Mouse (Mus musculus) limb, embryonic 12.5 days (tissue): ENCODE data around the gene Lyl1. TPM values are rescaled to one million over a fixed set of nuclear protein-coding genes. Genes with fewer than 3 reads are reported as not detected.

Experiments
- ATAC-seq: fragments of 200-750 bp; cut with Nextera tagmentation; 2 replicates; pipeline ENCODE4 v1.8.0; 2017; ENCODE audit warnings: low read depth, moderate TSS enrichment; ENCODE audit not compliant: insufficient number of reproducible peaks, insufficient read depth, low FRiP score, low TSS enrichment
- H3K27ac ChIP-seq: fragments of 300-500 bp; sonication (generic); 2 replicates; pipeline ENCODE4 v1.5.1; 2016; ENCODE audit warnings: mild to moderate bottlenecking, moderate library complexity
- H3K27me3 ChIP-seq: fragments of 300-500 bp; sonication (generic); 2 replicates; pipeline ENCODE4 v1.6.1; 2016; ENCODE audit warnings: mild to moderate bottlenecking, moderate library complexity
- H3K36me3 ChIP-seq: fragments of 300-500 bp; sonication (generic); 2 replicates; pipeline ENCODE4 v1.6.1; 2016; ENCODE audit warnings: mild to moderate bottlenecking, moderate library complexity
- H3K4me1 ChIP-seq: fragments of 300-500 bp; sonication (generic); replicated peaks from 2 replicates; pipeline ENCODE4 v1.6.1; 2016
- H3K4me2 ChIP-seq: fragments of 300-500 bp; sonication (generic); 2 replicates; pipeline ENCODE4 v1.6.1; 2016; ENCODE audit warnings: mild to moderate bottlenecking, moderate library complexity
- H3K4me3 ChIP-seq: fragments of 300-500 bp; sonication (generic); replicated peaks from 2 replicates; pipeline ENCODE4 v1.5.1; 2016; ENCODE audit warnings: mild to moderate bottlenecking
- H3K9ac ChIP-seq: fragments of 300-500 bp; sonication (generic); replicated peaks from 2 replicates; pipeline ENCODE4 v1.6.1; 2016; ENCODE audit warnings: mild to moderate bottlenecking, moderate library complexity
- H3K9me3 ChIP-seq: fragments of 300-500 bp; sonication (generic); 2 replicates; pipeline ENCODE4 v1.6.1; 2016; ENCODE audit warnings: mild to moderate bottlenecking, moderate library complexity
- WGBS: fragments of 180-500 bp; shearing (Covaris S2); methylation state at CpG from one replicate; pipeline ENCODE4 v1.1.7; 2016; 5-methylcytosine and 5-hydroxymethylcytosine counted together
- polyA plus RNA-seq: library from polyadenylated mRNA; unstranded; fragments of >200 nt; fragmentation: Nextera tagmentation; extraction: Ambion mirVana; gene quantifications from 2 replicates; pipeline ENCODE4 v1.2.1, GENCODE M21; 2016

The Lyl1 gene
- polyA plus RNA-seq, result 3.7 and 4.7 TPM in 2 replicates

DNA sequence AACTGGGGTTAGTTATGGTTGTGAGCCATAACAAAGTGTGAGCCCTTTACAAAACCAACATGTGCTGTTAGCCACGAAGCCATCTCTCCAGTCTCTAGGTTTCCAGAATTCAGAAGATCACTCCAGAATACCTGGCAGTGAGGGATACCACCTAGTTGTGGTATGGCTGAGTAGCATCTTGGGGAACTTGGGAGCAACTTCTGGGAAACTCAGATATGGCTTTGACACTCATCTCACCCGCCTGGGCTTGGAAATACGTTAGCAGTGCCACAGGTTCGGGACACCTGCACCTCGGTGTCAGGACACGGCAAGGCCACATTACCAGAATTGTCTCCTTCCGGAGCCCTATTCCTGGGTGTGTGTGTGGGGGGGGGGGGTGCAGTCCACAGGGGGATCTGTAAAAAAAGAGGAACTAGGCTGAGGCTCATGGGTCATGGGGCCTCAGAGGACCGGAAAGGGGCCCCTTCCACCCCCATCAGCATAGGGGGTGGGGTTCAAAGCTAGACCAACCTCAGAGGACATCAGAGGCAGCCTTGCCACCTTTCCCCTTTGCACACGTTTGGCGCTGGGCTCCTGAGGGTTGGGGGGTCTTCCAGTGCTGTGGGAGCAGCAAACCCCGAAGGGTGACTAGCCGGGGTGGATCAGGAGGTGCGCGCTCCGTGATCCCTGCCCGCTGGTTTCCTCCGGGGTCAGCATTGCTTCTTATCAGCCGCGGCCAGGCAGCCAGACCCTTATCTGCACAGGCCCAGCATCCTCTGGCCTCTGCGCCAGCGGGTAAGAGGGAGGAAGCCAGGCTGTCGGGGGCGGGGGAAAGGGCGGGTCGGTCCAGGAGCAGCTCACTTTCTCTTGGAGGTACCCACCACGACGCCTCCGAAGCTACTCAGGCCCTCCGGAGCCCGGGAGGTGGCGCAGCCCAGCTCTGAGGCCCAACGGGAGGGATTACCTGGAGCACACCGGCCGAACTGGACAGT is at the start of gene Lyl1:
Gene Lyl1, plus strand, starts transcription at position 517 of the 971 bp plus-strand sequence.
- 10% methylated on average over 34 of the region's 34 CpGs for WGBS
- Histone ChIP-seq H3K27ac (0 out of 2 replicates have a peak within 1 kb of the TSS, but pooled peaks have one; percentile 69), H3K4me3 (peak within 1 kb of the TSS; percentile 19), H3K27me3 (peaks cover 49% of the 10 kb centered on the region), H3K9ac (peak within 1 kb of the TSS; percentile 46), H3K4me2 (peak within 1 kb of the TSS; percentile 35; the same call in 1 of the 2 replicates), H3K9me3 (no peaks in the 10 kb centered on the region), H3K36me3 (peaks cover 40% of the 10 kb centered on the region), H3K4me1 (peaks cover 45% of the 10 kb centered on the region)
- 0 out of 2 replicates have a peak, but pooled peaks have one; percentile 10 for ATAC-seq

DNA sequence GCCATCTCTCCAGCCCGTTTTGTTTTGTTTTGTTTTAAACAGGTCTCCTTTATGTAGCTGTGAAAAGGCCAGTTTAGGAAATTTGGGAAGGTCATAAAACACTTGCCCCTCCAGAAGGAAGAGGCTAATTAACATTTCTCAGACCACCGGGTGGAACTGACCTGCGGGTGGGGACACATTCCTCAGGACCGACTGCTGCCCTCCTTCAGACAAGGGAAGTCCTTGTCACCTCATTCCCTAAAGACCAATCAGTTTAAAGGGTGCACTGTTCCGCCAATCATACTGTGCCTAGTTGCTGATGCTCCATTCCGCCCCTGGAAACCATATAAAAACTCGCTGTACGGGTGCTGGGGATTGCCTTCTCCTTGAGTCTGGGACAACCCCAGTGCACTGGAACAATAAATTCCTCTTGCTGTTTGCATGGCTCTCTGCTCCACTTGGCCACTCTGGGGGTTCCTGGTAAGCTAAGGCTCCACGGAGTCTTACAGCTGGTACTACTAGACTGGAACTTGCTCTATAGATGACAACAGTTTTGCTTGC is 48.1 kb upstream of the Lyl1 start:
- no peaks in the 10 kb centered on the region for H3K9me3 ChIP-seq
- H3K27ac ChIP-seq, result peak overlapping the region; percentile 83
- no peak overlapping the region for H3K9ac ChIP-seq
- no peaks in the 10 kb centered on the region for H3K27me3 ChIP-seq
- whole genome bisulfite sequencing, result 30% methylated on average over 9 of the region's 9 CpGs
- no peaks in the 10 kb centered on the region for H3K36me3 ChIP-seq
- peaks cover 56% of the 10 kb centered on the region for H3K4me1 ChIP-seq
- H3K4me2 ChIP-seq, result peak overlapping the region; percentile 29
- H3K4me3 ChIP-seq, result peak overlapping the region; percentile 3; the same call in 1 of the 2 replicates
- ATAC-seq, result no peak

DNA sequence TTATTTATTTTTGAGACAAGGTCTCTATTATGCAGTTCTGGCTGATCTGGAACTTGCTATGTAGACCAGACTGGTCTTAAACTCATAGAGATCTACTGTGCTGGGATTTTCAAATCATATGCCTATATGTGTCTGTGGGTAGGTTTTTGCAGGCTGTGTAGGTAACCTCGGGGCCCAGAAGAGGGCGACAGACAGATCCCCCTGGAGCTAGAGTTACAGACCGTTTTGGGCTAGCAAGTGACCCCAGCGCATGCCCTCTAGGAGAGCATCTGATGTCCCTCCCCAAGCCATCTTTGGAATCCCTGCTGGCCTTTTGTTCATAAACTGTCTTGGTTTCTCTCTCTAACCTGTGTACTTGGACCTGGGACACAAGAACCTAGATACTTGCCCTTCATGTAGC is 46.7 kb upstream of the Lyl1 start:
- ATAC-seq, result no peak
- Histone ChIP-seq H3K4me1 (peaks cover 65% of the 10 kb centered on the region), H3K4me2 (peak overlapping the region; percentile 76), H3K27ac (peak overlapping the region; percentile 100), H3K36me3 (no peaks in the 10 kb centered on the region), H3K27me3 (no peaks in the 10 kb centered on the region), H3K9ac (no peak overlapping the region), H3K4me3 (peak overlapping the region; percentile 37; the same call in 1 of the 2 replicates), H3K9me3 (no peaks in the 10 kb centered on the region)
- 37% methylated on average over 4 of the region's 4 CpGs for WGBS

DNA sequence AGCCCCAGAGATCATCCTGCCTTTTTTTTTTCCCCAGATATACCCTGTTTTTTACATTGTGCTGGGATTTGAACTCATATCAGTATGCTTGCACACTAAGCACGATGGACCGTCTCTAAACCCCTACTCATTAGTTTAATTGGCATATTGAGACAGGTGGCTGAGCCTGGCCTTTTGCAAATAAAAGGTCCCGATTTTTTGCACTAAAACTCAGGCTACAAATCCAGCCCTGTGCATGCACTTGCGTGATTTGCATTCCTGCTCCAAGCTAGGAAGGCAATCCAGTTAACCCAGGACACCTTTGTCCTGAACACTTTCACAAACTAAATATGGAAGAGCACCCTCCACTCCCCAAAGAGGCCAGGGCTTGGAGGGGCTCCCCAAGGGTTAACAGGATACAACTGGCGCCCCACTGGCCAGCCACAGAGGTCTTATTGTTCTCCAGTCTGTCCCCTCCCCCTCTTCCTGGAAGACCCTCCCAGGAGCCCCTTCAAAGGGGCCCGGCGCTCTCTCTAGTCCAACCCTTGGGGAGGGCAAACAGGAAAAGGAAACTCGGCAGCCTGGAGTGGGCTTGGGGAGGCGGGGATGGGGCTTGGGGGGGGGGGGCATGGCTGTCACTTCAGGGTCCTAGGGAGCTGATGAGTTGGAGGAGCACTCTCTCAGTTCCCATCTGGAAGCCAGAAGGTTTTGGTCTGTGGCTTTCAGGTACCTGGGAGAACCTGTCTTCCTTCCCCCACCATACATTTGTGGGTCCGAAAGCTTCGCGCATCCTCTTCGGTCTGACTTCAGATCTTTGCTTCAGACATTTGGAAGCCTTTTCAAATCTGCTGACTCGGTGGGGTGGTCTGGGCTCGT is 45.7 kb upstream of the Lyl1 start:
- ATAC-seq, result peak; percentile 71
- Histone ChIP-seq H3K36me3 (no peaks in the 10 kb centered on the region), H3K27me3 (no peaks in the 10 kb centered on the region), H3K4me1 (peaks cover 68% of the 10 kb centered on the region), H3K9ac (peak overlapping the region; percentile 69), H3K9me3 (no peaks in the 10 kb centered on the region), H3K4me2 (peak overlapping the region; percentile 76), H3K4me3 (peak overlapping the region; percentile 37), H3K27ac (peak overlapping the region; percentile 100)
- 0% methylated on average over 15 of the region's 15 CpGs for WGBS

DNA sequence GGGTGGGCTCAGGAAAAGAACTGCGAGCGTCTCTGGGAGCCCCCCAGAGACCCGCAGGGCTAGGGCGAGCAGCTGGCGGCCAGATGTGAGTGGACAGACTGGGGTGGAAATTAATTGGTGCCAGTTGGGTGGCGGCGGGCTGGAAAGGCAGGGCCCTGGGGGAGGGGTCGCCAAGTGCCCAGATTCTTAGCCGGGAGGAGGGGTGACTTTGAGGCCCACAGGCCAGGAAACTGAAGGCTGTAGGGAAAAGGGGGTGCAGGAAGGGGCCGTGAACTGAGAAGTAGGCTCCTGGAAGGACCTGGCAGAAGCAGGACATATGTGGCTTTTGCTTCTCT is 45.1 kb upstream of the Lyl1 start:
- Histone ChIP-seq H3K9me3 (no peaks in the 10 kb centered on the region), H3K4me2 (peak overlapping the region; percentile 76), H3K27me3 (no peaks in the 10 kb centered on the region), H3K27ac (peak overlapping the region; percentile 100), H3K9ac (peak overlapping the region; percentile 69), H3K4me1 (peaks cover 66% of the 10 kb centered on the region), H3K36me3 (no peaks in the 10 kb centered on the region), H3K4me3 (peak overlapping the region; percentile 37)
- 0% methylated on average over 10 of the region's 10 CpGs for WGBS
- peak; percentile 44 for ATAC-seq

DNA sequence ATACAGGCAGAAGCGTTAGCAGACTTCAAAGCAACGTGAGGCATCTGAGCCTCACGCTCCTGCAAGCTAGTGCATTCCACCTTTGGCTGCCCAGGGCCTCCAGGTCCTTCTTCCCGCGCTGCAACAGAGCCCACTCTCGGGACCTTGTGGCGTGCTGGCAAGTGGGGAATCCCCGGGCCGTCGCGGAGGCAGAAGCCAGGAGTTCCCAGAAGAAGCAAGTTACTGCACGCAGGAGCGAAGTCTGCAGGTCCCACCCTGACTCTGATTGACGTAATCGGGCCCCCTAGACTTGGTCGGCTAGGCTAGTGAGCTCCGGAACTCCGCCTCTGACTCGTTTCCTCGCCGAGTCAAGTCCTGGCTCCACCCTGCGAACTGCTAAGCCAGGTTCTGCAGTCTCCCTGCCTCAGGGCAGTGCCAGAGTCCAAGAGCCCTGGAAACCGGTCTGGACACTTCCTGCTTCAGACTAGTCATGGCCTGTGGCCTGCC is 44.6 kb upstream of the Lyl1 start:
- H3K4me3 ChIP-seq, result peak overlapping the region; percentile 37
- WGBS, result under 1% methylated on average over 23 of the region's 23 CpGs
- peaks cover 63% of the 10 kb centered on the region for H3K4me1 ChIP-seq
- ATAC-seq, result peak; percentile 44
- H3K9ac ChIP-seq, result peak overlapping the region; percentile 69
- peak overlapping the region; percentile 100 for H3K27ac ChIP-seq
- H3K4me2 ChIP-seq, result peak overlapping the region; percentile 76
- no peaks in the 10 kb centered on the region for H3K36me3 ChIP-seq
- H3K9me3 ChIP-seq, result no peaks in the 10 kb centered on the region
- H3K27me3 ChIP-seq, result no peaks in the 10 kb centered on the region

DNA sequence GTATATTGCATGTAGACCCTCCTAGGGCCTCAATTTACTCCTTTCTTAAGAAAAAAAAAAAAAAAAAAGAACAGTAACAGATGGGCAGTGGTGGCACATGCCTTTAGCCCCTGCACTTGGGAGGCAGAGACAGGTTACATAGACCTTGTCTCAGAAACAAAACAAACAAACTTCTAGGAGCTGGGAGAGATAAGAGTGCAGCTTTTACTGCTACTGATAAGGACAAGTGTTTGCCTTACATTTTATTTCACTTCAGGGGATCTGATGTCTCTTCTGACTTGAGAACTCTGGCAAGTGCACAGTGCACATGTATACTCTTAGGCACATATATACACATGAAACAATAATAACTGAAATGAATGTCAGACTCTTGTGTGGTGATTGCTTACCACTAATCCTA is 44.1 kb upstream of the Lyl1 start:
- Histone ChIP-seq H3K4me1 (peaks cover 63% of the 10 kb centered on the region), H3K4me3 (peak overlapping the region; percentile 37)

DNA sequence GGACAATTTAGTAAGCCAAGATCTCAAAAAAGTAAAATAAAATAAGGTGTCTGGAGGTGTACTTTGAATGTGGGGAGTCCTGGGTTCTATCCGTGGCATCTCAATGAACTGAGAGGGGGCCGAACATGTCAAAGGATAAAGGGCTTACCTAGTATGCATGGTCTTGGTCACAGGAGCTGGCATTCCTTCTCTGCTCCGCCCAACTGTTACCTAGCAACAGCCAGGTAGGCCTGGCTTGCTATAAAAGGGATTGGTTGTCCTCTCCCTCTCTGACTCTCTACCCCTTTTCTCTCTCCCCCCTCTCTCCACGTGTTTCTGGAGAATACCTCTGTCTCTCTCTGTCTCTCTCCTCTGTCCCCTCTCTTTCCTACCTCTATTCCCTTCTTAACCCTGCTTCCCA is 43.6 kb upstream of the Lyl1 start:
- H3K4me3 ChIP-seq, result no peak overlapping the region
- H3K9me3 ChIP-seq, result no peaks in the 10 kb centered on the region
- H3K36me3 ChIP-seq, result no peaks in the 10 kb centered on the region
- H3K9ac ChIP-seq, result no peak overlapping the region
- peak overlapping the region; percentile 76 for H3K4me2 ChIP-seq
- WGBS, result 36% methylated on average over 4 of the region's 4 CpGs
- no peak for ATAC-seq
- no peaks in the 10 kb centered on the region for H3K27me3 ChIP-seq
- peak overlapping the region; percentile 100 for H3K27ac ChIP-seq
- peaks cover 63% of the 10 kb centered on the region for H3K4me1 ChIP-seq

More for the DNA sequence above, 44.1 kb upstream of the Lyl1 start:
- Histone ChIP-seq H3K27me3 (no peaks in the 10 kb centered on the region), H3K4me2 (peak overlapping the region; percentile 76), H3K27ac (peak overlapping the region; percentile 100), H3K36me3 (no peaks in the 10 kb centered on the region), H3K9ac (peak overlapping the region; percentile 69; the same call in 1 of the 2 replicates), H3K9me3 (no peaks in the 10 kb centered on the region)
- ATAC-seq, result no peak

DNA sequence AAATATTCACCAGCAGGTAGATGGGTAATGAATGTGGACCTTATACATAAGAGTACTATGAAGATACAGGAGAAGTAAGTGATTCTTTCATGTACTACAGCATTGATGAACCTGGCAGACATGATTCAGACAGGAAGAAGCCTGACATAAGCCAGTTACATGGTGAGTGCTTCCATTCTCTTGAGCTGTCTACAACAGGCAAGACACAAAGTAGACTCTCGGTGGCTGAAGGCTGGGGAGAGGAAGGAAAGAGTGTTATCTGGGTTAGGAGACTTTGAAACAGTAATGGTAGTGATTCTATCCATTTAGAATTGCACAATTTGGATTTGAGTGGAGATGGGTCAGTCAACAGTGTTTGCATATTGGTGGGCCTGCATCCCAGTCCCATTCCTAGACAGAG is 42.3 kb upstream of the Lyl1 start:
- Histone ChIP-seq H3K4me1 (peaks cover 68% of the 10 kb centered on the region), H3K27ac (peak overlapping the region; percentile 97; the same call in 1 of the 2 replicates), H3K9me3 (no peaks in the 10 kb centered on the region), H3K36me3 (no peaks in the 10 kb centered on the region), H3K9ac (no peak overlapping the region), H3K4me2 (no peak overlapping the region), H3K27me3 (no peaks in the 10 kb centered on the region), H3K4me3 (no peak overlapping the region)
- ATAC-seq, result no peak
- WGBS, result 68% methylated on average over 1 of the region's 1 CpGs

DNA sequence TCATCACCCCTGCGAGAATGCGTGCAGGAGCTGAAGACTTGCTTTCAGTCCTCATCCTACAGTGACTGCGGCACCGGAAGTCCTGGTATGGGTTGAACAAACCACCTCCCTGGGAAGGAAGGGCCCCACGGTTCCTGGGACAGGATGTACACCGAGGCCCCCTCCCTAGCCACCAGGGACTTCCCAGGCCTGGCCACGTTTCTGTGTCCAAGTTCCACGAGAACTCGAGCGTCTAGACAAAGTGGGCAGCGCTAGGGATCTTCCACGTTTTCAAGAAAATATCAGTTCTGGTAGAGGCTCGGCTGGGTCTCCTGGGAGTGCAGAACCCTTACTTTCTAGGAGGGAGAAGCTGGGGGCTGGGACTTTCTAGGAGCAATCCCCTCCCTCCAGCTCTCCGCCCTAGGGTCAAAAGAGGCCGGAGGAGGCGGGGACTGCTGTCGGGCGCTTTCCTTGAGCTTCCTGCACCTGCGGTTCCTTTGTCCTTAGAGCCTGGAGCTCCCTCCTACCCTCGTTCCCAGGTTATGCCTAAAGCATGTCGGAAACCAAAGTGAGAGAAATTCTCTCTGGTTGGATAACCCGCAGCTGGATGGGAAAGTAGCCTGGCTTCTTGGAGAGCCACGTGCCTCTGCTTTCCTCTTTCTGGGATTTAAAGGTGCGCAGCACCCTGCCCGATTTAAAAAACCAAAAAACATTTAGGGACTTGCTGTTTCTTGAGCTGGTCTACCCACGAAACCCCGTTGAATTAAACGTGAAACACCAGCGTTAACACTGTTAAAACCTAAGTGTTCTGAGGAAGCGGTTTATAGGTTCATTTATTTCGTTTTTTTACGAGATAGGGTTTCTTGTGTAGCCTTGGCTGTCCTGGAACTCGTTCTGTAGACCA is 41.1 kb upstream of the Lyl1 start:
- H3K9me3 ChIP-seq, result no peaks in the 10 kb centered on the region
- H3K4me3 ChIP-seq, result peak overlapping the region; percentile 97
- no peaks in the 10 kb centered on the region for H3K36me3 ChIP-seq
- peak overlapping the region; percentile 96 for H3K9ac ChIP-seq
- H3K4me2 ChIP-seq, result peak overlapping the region; percentile 89
- H3K4me1 ChIP-seq, result peaks cover 60% of the 10 kb centered on the region
- no peak for ATAC-seq
- H3K27ac ChIP-seq, result peak overlapping the region; percentile 97
- H3K27me3 ChIP-seq, result no peaks in the 10 kb centered on the region
- under 1% methylated on average over 33 of the region's 33 CpGs for WGBS
